Mouse (Mus musculus) limb, embryonic 10.5 days (tissue): ENCODE measurements around the gene Sp6. TPM values are rescaled to one million over a fixed set of nuclear protein-coding genes. Genes with fewer than 3 reads are reported as not detected.

ENCODE experiments used
- microRNA-seq: library from miRNA; unstranded; fragments of <30 nt; microRNA quantifications from one replicate; pipeline ENCODE4, GENCODE M21; 2017
- polyA plus RNA-seq: library from polyadenylated mRNA; unstranded; fragments of >200 nt; fragmentation: Nextera tagmentation; extraction: Ambion mirVana; gene quantifications from 2 replicates; pipeline ENCODE4 v1.2.1, GENCODE M21; 2016

The Sp6 gene
- polyA plus RNA-seq, 1 experiment from 2014 or later, result 9.2 TPM

Small RNAs within 50 kb of the gene (microRNA-seq; reads per million reads assigned to microRNA genes)
- 0.88 reads per million for gene Mir8103

Other genes with a start within 250 kb of the Sp6 start
- 21.4 and 22.0 TPM in 2 replicates for gene Snx11, start 235.8 kb upstream of the Sp6 start, polyA plus RNA-seq
- gene Cbx1, start 224.3 kb upstream of the Sp6 start, polyA plus RNA-seq, result 179 and 200 TPM in 2 replicates
- 60.0 and 69.3 TPM in 2 replicates for gene Nfe2l1, start 183.4 kb upstream of the Sp6 start, polyA plus RNA-seq
- 25.9 and 39.9 TPM in 2 replicates for gene Copz2, start 163.5 kb upstream of the Sp6 start, polyA plus RNA-seq
- 85.3 and 90.0 TPM in 2 replicates for gene Cdk5rap3, start 96.9 kb upstream of the Sp6 start, polyA plus RNA-seq
- 0.58 and 0.71 TPM in 2 replicates for gene Prr15l, start 85.3 kb upstream of the Sp6 start, polyA plus RNA-seq
- gene Pnpo, start 69.4 kb upstream of the Sp6 start, polyA plus RNA-seq, result 31.3 and 33.0 TPM in 2 replicates
- 26.1 and 28.1 TPM in 2 replicates for gene Sp2, start 30.4 kb upstream of the Sp6 start, polyA plus RNA-seq
- gene Scrn2, start 16.5 kb downstream of the Sp6 start, polyA plus RNA-seq, result 47.5 and 50.4 TPM in 2 replicates
- 0.90 and 1.0 TPM in 2 replicates for gene Lrrc46, start 28.0 kb downstream of the Sp6 start, polyA plus RNA-seq
- 93.6 and 94.8 TPM in 2 replicates for gene Mrpl10, start 28.2 kb downstream of the Sp6 start, polyA plus RNA-seq
- 8.3 and 10.1 TPM in 2 replicates for gene Osbpl7, start 37.2 kb downstream of the Sp6 start, polyA plus RNA-seq
- gene Tbx21, start 101.9 kb downstream of the Sp6 start, polyA plus RNA-seq, result 0.05 and 0.08 TPM in 2 replicates
- 6.1 and 7.8 TPM in 2 replicates for gene Tbkbp1, start 138.1 kb downstream of the Sp6 start, polyA plus RNA-seq
- 82.8 and 88.9 TPM in 2 replicates for gene Kpnb1, start 174.5 kb downstream of the Sp6 start, polyA plus RNA-seq